Mouse (Mus musculus): ENCODE results near the gene Vps37b. TPM values are rescaled to one million over a fixed set of nuclear protein-coding genes. Genes with fewer than 3 reads are reported as not detected.

Vps37b gene
- polyA plus RNA-seq, 1 experiment from 2014 or later = 39.6 TPM

- Histone ChIP-seq H3K36me3 (ENCODE audit: control insufficient read depth, insufficient read depth, low read length) (peaks cover 17% of the 10 kb centered on the region), H3K4me1 (ENCODE audit: control insufficient read depth, insufficient read depth, low read length) (no peaks in the 10 kb centered on the region; the same call in 1 of the 2 replicates), H3K4me2 (ENCODE audit: low read depth, low read length) (no peak overlapping the region), H3K27me3 (ENCODE audit: control insufficient read depth, insufficient read depth, low read length) (no peaks in the 10 kb centered on the region), H3K9me3 (replicated peaks; ENCODE audit: control insufficient read depth, low read length) (no peaks in the 10 kb centered on the region), H3K4me3 (replicated peaks; ENCODE audit: low read length) (no peak overlapping the region), H3K9ac (ENCODE audit: low read length) (no peak overlapping the region), H3K27ac (ENCODE audit: low read length) (peak overlapping the region; percentile 7; the same call in 1 of the 2 replicates)
- ATAC-seq (ENCODE audit: insufficient read depth, low FRiP score) = peak; percentile 49; the same call in 1 of the 2 replicates
- 85% methylated on average over 17 of the region's 17 CpGs for WGBS
Observed at GRCm38 (mm10) chr5:124004356-124005150, 27.5 kb downstream of the Vps37b start.

- Histone ChIP-seq H3K4me3 (replicated peaks; ENCODE audit: low read length) (no peak overlapping the region), H3K27ac (ENCODE audit: low read length) (peak overlapping the region; percentile 13; the same call in 1 of the 2 replicates), H3K9me3 (replicated peaks; ENCODE audit: control insufficient read depth, low read length) (no peaks in the 10 kb centered on the region), H3K36me3 (ENCODE audit: control insufficient read depth, insufficient read depth, low read length) (peaks cover 12% of the 10 kb centered on the region), H3K4me2 (ENCODE audit: low read depth, low read length) (no peak overlapping the region), H3K9ac (ENCODE audit: low read length) (no peak overlapping the region), H3K27me3 (ENCODE audit: control insufficient read depth, insufficient read depth, low read length) (no peaks in the 10 kb centered on the region), H3K4me1 (ENCODE audit: control insufficient read depth, insufficient read depth, low read length) (no peaks in the 10 kb centered on the region; the same call in 1 of the 2 replicates)
- no peak for ATAC-seq (ENCODE audit: insufficient read depth, low FRiP score)
- WGBS = 71% methylated on average over 4 of the region's 4 CpGs
Observed at GRCm38 (mm10) chr5:124003375-124003774, 28.7 kb downstream of the Vps37b start.

GRCm38 (mm10) chr5:124002876-124003275 lies 29.2 kb downstream of the Vps37b start:
- no peaks in the 10 kb centered on the region; the same call in 1 of the 2 replicates for H3K4me1 ChIP-seq (ENCODE audit: control insufficient read depth, insufficient read depth, low read length)
- H3K4me3 ChIP-seq (replicated peaks; ENCODE audit: low read length) = no peak overlapping the region
- peaks cover 12% of the 10 kb centered on the region for H3K36me3 ChIP-seq (ENCODE audit: control insufficient read depth, insufficient read depth, low read length)
- 77% methylated on average over 2 of the region's 2 CpGs for WGBS
- H3K4me2 ChIP-seq (ENCODE audit: low read depth, low read length) = no peak overlapping the region
- H3K9me3 ChIP-seq (replicated peaks; ENCODE audit: control insufficient read depth, low read length) = no peaks in the 10 kb centered on the region
- H3K27ac ChIP-seq (ENCODE audit: low read length) = peak overlapping the region; percentile 13; the same call in 1 of the 2 replicates
- H3K27me3 ChIP-seq (ENCODE audit: control insufficient read depth, insufficient read depth, low read length) = no peaks in the 10 kb centered on the region
- ATAC-seq (ENCODE audit: insufficient read depth, low FRiP score) = no peak
- H3K9ac ChIP-seq (ENCODE audit: low read length) = no peak overlapping the region

- WGBS = 57% methylated on average over 9 of the region's 9 CpGs
- H3K4me1 ChIP-seq (ENCODE audit: control insufficient read depth, insufficient read depth, low read length) = no peaks in the 10 kb centered on the region; the same call in 1 of the 2 replicates
- no peaks in the 10 kb centered on the region for H3K27me3 ChIP-seq (ENCODE audit: control insufficient read depth, insufficient read depth, low read length)
- H3K9ac ChIP-seq (ENCODE audit: low read length) = no peak overlapping the region
- no peaks in the 10 kb centered on the region for H3K9me3 ChIP-seq (replicated peaks; ENCODE audit: control insufficient read depth, low read length)
- H3K27ac ChIP-seq (ENCODE audit: low read length) = no peak overlapping the region
- no peak for ATAC-seq (ENCODE audit: insufficient read depth, low FRiP score)
- no peak overlapping the region for H3K4me3 ChIP-seq (replicated peaks; ENCODE audit: low read length)
- H3K4me2 ChIP-seq (ENCODE audit: low read depth, low read length) = no peak overlapping the region
- peaks cover 6% of the 10 kb centered on the region for H3K36me3 ChIP-seq (ENCODE audit: control insufficient read depth, insufficient read depth, low read length)
Observed at GRCm38 (mm10) chr5:124001274-124001673, 30.8 kb downstream of the Vps37b start.

GRCm38 (mm10) chr5:124000824-124001223 lies 31.2 kb downstream of the Vps37b start:
- peak; percentile 26; the same call in 1 of the 2 replicates for ATAC-seq (ENCODE audit: insufficient read depth, low FRiP score)
- Histone ChIP-seq H3K9ac (ENCODE audit: low read length) (no peak overlapping the region), H3K27me3 (ENCODE audit: control insufficient read depth, insufficient read depth, low read length) (no peaks in the 10 kb centered on the region), H3K4me3 (replicated peaks; ENCODE audit: low read length) (no peak overlapping the region), H3K9me3 (replicated peaks; ENCODE audit: control insufficient read depth, low read length) (no peaks in the 10 kb centered on the region), H3K4me1 (ENCODE audit: control insufficient read depth, insufficient read depth, low read length) (no peaks in the 10 kb centered on the region; the same call in 1 of the 2 replicates), H3K36me3 (ENCODE audit: control insufficient read depth, insufficient read depth, low read length) (peaks cover 1% of the 10 kb centered on the region), H3K27ac (ENCODE audit: low read length) (no peak overlapping the region), H3K4me2 (ENCODE audit: low read depth, low read length) (no peak overlapping the region)
- 8% methylated on average over 7 of the region's 7 CpGs for WGBS

GRCm38 (mm10) chr5:123998370-123998769 lies 33.7 kb downstream of the Vps37b start:
- ATAC-seq (ENCODE audit: insufficient read depth, low FRiP score) = no peak
- no peaks in the 10 kb centered on the region for H3K4me1 ChIP-seq (ENCODE audit: control insufficient read depth, insufficient read depth, low read length)
- H3K4me2 ChIP-seq (ENCODE audit: low read depth, low read length) = no peak overlapping the region
- no peak overlapping the region for H3K4me3 ChIP-seq (replicated peaks; ENCODE audit: low read length)
- no peak overlapping the region for H3K9ac ChIP-seq (ENCODE audit: low read length)
- H3K27me3 ChIP-seq (ENCODE audit: control insufficient read depth, insufficient read depth, low read length) = no peaks in the 10 kb centered on the region
- H3K36me3 ChIP-seq (ENCODE audit: control insufficient read depth, insufficient read depth, low read length) = no peaks in the 10 kb centered on the region
- WGBS = 68% methylated on average over 10 of the region's 10 CpGs
- H3K27ac ChIP-seq (ENCODE audit: low read length) = no peak overlapping the region
- no peaks in the 10 kb centered on the region for H3K9me3 ChIP-seq (replicated peaks; ENCODE audit: control insufficient read depth, low read length)

- Histone ChIP-seq H3K4me1 (ENCODE audit: control insufficient read depth, insufficient read depth, low read length) (no peaks in the 10 kb centered on the region), H3K27ac (ENCODE audit: low read length) (no peak overlapping the region), H3K36me3 (ENCODE audit: control insufficient read depth, insufficient read depth, low read length) (no peaks in the 10 kb centered on the region), H3K27me3 (ENCODE audit: control insufficient read depth, insufficient read depth, low read length) (no peaks in the 10 kb centered on the region), H3K9me3 (replicated peaks; ENCODE audit: control insufficient read depth, low read length) (no peaks in the 10 kb centered on the region), H3K4me2 (ENCODE audit: low read depth, low read length) (no peak overlapping the region), H3K9ac (ENCODE audit: low read length) (no peak overlapping the region), H3K4me3 (replicated peaks; ENCODE audit: low read length) (no peak overlapping the region)
- 74% methylated on average over 16 of the region's 16 CpGs for WGBS
- no peak for ATAC-seq (ENCODE audit: insufficient read depth, low FRiP score)
Observed at GRCm38 (mm10) chr5:123997811-123998210, 34.3 kb downstream of the Vps37b start.

- Histone ChIP-seq H3K27ac (ENCODE audit: low read length) (no peak overlapping the region), H3K9ac (ENCODE audit: low read length) (no peak overlapping the region)
- ATAC-seq (ENCODE audit: insufficient read depth, low FRiP score) = no peak
Observed at GRCm38 (mm10) chr5:123997211-123997751, 34.8 kb downstream of the Vps37b start.

GRCm38 (mm10) chr5:123996695-123997094 lies 35.4 kb downstream of the Vps37b start:
- ATAC-seq (ENCODE audit: insufficient read depth, low FRiP score) = no peak
- H3K9me3 ChIP-seq (replicated peaks; ENCODE audit: control insufficient read depth, low read length) = no peaks in the 10 kb centered on the region
- no peak overlapping the region for H3K4me3 ChIP-seq (replicated peaks; ENCODE audit: low read length)
- WGBS = 91% methylated on average over 14 of the region's 14 CpGs
- no peak overlapping the region for H3K4me2 ChIP-seq (ENCODE audit: low read depth, low read length)
- peaks cover 11% of the 10 kb centered on the region for H3K4me1 ChIP-seq (ENCODE audit: control insufficient read depth, insufficient read depth, low read length)
- no peak overlapping the region for H3K9ac ChIP-seq (ENCODE audit: low read length)
- no peaks in the 10 kb centered on the region for H3K36me3 ChIP-seq (ENCODE audit: control insufficient read depth, insufficient read depth, low read length)
- H3K27me3 ChIP-seq (ENCODE audit: control insufficient read depth, insufficient read depth, low read length) = no peaks in the 10 kb centered on the region
- H3K27ac ChIP-seq (ENCODE audit: low read length) = no peak overlapping the region

More at GRCm38 (mm10) chr5:123997211-123997751, 34.8 kb downstream of the Vps37b start:
- Histone ChIP-seq H3K4me1 (ENCODE audit: control insufficient read depth, insufficient read depth, low read length) (0 out of 2 replicates have a peak, but pooled peaks cover 5% of the 10 kb centered on the region), H3K9me3 (replicated peaks; ENCODE audit: control insufficient read depth, low read length) (no peaks in the 10 kb centered on the region), H3K4me3 (replicated peaks; ENCODE audit: low read length) (no peak overlapping the region), H3K27me3 (ENCODE audit: control insufficient read depth, insufficient read depth, low read length) (no peaks in the 10 kb centered on the region), H3K4me2 (ENCODE audit: low read depth, low read length) (no peak overlapping the region), H3K36me3 (ENCODE audit: control insufficient read depth, insufficient read depth, low read length) (no peaks in the 10 kb centered on the region)
- whole genome bisulfite sequencing = 86% methylated on average over 24 of the region's 24 CpGs
